Mouse (Mus musculus): ENCODE data around the gene Fap.

Fap gene

GRCm38 (mm10) chr2:62573753-62574159 is at the start of gene Fap:
Gene Fap (minus strand): TSS chr2:62574075.
- no peak for DNase-seq

DNA sequence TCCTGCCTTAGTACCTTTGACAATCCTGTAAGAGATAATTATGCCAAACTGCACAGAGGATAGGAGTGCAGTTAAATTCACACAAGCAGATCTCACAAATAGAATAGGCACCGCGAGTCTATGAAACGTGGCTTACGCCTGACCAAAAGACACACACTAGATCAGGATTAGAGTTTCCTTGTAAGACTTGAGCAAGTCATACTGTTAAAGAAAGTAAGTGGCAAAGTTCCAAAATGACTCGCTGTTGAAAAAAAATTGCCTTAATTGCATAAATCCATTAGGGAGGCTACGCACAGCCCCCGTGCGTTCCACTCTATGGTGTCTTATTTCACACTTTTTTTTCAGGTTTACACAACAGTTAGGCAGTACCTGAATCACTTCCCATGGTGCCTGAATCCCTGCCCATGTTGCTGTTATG is 49.2 kb upstream of the Fap start:
- no peak for DNase-seq

DNA sequence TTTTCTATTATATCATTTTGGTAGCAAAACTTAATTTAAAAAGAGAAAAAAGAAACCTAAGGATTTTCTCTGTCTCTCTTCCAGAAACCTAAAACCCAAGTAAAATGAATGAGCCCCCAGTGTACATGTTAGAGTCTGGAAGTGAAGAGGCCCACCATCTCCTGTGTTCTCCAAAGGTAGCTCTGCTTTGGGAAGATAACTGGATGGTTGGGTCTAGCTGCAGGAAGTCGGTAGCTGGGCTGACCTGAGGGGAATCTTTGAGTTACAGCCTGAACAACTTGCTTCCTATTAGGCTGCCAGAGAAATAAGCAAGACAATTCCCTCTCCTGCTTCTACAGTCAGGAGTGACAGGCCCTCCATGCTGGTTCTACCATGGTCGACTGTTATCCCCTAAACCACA is 45.8 kb upstream of the Fap start:
- DNase-seq: no peak

DNA sequence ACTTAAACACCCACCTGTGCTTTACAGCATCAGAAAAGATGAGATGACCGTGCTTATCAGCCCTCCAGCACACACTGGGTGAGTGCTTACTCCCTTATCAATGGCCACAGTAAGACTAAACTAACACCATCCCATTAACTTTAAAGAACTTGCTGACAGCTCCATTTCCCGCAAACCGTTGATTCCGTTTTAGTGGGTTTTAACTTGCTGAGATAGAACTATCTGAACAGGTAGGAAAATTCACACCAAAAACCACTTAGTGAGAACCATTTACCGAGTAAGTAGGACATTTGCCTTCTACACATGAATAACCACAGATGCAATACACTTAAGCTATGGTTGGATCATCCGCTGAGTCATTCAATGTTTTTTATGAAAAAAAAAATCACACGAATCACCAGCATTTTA is 45.1 kb upstream of the Fap start:
- DNase-seq: no peak

DNA sequence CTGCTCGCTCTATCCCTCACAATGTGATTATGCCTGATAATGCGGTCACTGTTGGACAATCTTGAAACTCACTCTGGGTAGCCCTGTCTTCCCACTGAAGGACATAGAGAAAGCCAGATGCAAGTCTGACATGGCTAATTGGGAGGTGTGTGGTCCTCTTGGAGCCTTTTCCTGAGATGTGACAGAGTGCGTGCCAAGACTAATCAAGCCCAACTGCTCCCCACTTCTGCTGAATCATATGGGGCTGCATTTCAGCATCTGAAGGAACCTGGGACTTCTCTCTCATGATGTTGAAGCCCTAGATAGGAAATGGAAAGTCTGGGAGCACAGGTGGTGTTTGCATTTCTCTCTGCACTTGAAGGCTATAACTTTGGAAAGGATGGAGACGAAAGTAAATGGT is 39.3 kb upstream of the Fap start:
- no peak for DNase-seq

- DNase-seq: no peak
Observed at GRCm38 (mm10) chr2:62606205-62606604, 32.3 kb upstream of the Fap start.

DNA sequence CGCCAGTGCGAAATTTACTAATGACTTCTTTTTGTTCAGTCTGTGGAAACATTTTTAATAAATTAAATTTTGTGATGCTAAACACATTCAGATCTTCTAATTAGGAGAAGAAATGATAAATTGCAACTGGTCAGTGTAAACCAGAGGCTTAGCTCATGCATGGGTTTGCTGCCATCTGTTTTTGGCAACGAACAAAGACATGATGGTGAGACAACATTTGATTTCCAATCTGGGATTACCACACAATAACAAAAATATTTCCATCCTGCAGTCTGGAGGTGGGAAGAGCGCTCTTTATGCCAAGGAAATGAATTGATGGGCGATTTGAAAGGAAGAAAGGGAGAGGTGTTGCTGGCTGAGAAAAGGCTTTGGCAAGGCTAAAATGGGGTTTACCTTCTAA is 29.7 kb upstream of the Fap start:
- DNase-seq: no peak

- DNase-seq: no peak
Observed at GRCm38 (mm10) chr2:62596586-62596985, 22.7 kb upstream of the Fap start.

DNA sequence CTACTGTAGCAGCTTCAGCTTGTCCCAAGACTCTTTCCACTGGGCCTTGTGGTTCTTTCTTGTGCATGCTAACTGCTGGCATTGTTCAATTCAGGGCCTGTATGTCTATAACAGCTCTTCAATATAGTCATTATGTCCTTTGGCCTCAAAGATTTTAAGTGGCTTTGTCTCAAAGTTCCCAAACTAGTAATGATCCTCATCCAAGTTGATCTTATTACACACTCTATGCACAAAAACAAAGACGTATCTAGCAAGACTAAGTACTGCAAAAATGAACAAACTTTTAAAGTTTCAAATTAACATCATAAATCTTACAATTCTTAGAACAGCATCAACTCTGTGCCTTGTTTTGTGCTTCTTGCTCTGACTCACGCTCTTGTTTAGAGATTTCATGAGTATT is 20.6 kb upstream of the Fap start:
- no peak for DNase-seq

GRCm38 (mm10) chr2:62591555-62591954 is 17.7 kb upstream of the Fap start:
- no peak for DNase-seq

- no peak for DNase-seq
Observed at GRCm38 (mm10) chr2:62589333-62589732, 15.5 kb upstream of the Fap start.

- no peak for DNase-seq
Observed at GRCm38 (mm10) chr2:62585769-62586168, 11.9 kb upstream of the Fap start.

DNA sequence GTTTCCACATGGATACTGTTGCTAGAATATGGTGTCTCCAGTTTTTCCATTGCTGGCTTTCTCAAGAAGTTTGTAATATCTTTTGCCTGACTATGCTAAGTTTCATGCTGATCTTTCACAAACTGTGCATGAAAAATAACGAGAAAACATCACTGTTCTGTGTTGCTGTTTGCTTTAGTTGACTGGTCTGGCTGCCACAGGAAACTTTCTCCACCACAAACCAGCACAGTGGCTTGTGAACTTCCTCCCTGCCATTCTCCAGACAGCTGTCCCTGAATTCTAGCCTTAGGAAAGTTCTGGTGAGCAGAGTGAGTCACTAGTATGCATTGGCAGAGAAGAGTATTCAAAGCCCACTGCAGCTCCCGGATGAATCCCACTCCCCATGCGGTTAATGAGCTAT is 1.1 kb upstream of the Fap start:
- no peak for DNase-seq

- no peak for DNase-seq
Observed at GRCm38 (mm10) chr2:62574250-62574649, 375 bp upstream of the Fap start.

DNA sequence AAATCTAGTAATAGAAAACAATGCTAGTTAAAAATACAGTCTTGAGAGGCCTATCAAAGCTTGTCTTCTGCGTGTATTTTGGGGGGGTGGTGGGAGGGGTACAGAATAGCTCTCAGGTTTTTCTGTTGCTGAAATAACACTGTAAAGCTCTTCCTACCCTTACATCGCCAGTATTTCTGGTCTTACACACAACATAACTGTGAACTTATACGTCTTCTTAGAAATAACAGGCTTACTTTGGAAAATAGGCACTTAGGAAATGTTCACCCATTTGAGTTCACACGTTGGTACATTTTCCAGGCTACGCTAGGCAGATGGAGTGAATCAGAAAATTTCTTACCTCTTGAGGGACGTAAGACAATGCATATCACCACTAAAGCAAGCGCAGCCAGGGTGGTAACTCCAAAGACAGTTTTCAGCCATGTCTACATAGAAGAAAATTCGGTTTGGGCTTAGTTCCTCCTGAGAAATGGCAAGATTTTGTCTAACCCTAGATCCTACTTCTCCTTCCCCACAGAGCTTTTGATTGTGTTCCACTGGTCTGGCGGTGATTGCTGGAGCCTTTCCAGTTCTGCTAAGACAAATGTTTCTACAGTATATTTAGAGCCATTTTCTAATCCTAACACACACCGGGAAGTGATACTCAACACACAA is 649 bp downstream of the Fap start:
- no peak for DNase-seq

DNA sequence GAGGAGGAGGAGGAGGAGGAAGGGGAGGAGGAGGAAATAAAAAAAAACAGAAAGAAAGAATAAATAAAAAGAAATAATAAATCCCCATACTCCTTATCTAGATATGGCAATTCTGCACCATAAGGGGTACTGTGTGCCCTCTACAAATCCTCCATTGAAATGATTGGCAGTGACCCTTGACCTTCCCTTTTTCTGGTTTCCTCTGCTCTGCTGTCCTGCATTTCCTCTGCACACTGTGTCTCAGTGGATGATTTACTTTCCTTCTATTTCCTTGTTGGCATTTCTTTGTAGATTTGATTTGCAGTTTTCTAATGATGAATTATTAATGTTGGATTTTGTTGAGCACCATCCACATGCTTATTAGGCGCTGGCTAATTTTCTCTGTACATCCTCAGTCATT is 9.2 kb downstream of the Fap start:
- no peak for DNase-seq

DNA sequence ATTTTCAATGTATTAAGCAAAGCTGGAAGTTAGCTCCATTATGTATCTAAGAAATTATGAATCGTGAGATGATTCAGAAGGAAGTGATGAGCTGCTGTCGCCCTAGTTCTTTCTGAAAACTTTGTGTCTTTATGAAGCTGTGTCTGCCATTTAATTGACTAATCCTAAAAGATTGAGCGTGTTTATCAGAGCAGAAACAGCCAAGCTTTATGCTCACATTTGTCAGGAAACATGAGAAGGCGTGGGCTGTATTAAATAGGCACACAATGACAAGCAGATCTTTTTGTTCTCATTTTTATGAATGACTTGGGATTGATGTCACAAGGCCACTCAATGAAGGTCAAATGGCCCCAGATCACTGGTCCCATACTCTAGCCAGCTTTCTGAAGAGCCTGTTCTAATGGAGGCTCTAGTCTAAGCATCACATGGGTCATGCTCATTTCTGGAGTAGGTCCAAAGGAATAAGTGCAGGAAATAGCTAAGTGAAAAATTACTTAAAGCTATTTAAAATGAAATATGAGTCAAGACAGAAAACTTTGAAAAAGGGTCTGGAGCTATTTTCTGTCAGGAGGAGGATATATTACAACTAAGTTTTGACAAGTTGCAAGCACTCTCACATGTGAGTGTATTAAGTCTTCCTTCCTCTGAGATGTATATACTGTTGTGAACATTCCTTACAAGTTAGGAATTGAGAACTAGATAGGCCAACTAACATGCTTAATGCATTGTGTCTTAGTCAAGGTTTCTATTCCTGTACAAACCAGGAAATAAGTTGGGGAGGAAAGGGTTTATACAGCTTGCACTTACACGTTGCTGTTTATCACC is 11.0 kb downstream of the Fap start:
- DNase-seq: no peak

GRCm38 (mm10) chr2:62557417-62557816 is 16.5 kb downstream of the Fap start:
- DNase-seq: no peak

DNA sequence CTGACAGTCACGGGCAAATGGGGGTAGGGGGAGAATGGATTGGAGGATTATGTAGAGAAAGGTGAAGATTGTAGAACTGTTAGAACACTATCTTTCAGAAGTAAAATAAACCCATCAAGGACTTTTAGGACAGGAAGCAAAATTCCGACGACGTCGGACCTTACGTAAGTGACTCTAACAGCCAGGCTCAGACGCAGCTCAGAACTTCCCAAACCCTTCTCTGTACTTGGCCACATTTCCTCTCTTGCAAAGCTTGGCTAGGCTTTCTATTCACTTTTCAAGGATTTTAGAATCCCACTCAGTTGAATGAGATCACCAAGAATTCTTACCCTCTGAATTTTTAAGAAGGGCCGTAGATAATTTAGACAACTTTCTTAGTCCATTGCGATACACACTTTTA is 17.5 kb downstream of the Fap start:
- DNase-seq: no peak

- no peak for DNase-seq
Observed at GRCm38 (mm10) chr2:62549659-62550058, 24.2 kb downstream of the Fap start.

DNA sequence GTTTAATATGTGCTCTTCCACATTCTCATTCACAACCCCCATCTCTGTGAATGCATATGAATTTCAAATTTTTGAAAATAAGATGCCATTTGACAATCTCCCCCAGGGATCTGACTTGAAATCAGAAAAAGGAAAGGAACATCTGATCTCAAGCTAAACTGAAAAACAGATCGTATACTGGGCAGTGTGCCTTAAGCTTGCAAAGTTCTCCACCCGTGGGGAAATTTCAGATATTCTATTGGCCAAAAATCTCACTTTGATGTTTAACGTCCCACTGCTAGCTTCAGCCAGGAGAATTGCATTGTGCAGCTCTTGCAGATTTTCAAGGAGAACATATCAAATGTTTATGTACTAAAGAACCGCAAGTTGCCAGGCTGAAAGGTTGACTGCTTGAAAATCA is 24.7 kb downstream of the Fap start:
- no peak for DNase-seq

DNA sequence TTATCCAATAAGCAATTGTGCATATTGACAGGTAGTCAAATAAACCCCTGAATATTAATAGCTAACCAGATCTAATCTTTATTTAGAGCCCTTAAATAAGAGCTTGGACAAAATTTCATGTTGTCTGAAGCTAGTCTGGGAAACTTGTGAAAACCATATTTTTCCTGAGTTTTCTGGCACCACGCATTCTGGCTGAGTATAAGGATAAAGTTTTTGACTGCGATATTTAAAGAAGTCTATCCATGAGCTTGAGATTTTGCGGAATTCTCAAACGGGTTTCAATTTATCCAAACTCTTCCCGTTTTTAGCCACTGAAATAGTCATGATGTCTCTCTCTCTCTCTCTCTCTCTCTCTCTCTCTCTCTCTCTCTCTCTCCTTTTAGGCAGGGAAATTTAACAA is 25.8 kb downstream of the Fap start:
- DNase-seq: no peak

DNA sequence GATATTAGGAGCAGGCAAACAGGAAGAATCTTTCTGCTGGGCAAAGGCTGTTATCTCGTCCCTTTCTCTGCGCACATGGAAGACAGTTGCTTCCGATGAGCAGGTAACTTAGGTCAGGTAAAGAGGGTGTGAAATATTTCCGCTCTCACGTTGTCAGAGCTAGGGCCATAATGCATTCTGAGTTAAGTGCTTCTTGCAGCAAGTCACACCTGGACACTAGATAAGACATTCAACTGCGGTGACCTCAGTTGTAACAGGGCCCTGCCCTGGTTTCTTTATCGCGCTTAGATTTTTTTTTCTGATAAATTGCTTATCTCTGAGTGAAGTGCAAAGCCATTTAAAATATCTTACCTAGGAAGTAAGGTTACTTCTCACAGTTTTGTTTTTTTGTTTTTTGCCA is 38.4 kb downstream of the Fap start:
- no peak for DNase-seq

- DNase-seq: no peak
Observed at GRCm38 (mm10) chr2:62531065-62531464, 42.8 kb downstream of the Fap start.

DNA sequence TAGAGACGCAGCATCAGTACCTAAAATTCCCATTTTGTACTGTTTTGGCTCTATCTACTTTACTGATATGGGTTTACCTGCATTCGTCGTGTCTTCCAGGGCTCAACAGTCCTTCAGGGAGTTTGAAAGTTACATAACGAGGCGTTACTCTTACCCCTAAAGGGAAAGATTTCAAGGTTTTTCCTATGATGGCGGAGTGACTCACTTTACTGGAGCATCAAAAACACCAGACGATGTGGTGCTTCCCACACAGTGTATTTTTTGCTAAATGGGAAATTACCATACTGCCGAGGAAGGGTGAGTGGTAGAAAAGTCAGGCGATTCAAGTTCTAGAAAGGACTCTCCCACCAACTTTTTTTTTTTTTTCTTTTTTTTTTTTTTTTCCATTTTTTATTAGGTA is 47.5 kb downstream of the Fap start:
- no peak for DNase-seq
